In the genomic region with DNA sequence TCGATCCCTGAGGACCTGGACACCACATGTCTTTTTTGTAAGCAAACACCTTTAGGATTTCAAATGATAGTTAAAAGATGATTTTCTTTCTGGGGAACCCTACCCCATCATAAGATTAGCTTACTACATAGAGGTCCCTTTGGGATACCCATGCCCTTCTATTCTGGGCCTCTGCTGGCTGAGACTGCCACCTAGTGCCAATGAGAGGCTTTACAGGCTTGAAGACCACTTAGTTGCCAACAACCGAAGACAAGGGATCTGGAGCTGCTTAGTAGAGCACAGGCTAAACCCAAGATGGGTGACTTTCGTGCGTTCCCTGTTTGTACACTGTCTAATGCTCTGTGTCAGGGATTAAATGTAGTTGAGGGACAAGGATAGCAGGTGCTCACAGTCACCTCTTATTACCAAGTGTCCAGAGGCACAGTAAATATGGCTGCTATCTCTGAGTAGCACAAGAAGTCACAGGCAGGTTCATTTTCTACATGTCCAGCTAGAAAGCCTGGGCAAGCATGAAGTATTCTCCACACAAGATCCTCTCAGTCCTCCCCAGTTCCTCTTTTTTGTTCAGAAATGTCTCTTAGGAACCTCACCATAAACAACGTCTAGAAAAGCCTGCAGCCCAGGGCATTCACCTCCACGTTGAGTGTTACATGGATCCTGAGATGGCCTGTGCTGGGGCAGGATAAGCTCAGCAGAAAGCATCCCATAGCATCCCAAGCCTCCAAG, we compare ENCODE assay signal across 8 mouse cellular contexts. TPM values are rescaled to one million over a fixed set of nuclear protein-coding genes. Genes with fewer than 3 reads are reported as not detected.
A peak's percentile ranks its signal among the peaks of the same experiment; 100 is the strongest.
DNase-seq lines count a peak whose midpoint lies in the region; ATAC-seq and TF ChIP-seq lines count a peak whose summit lies in the region.

No protein-coding gene starts in this region.

- no peak for TF ChIP-seq EP300 in lung, postnatal 0 days (IDR thresholded peaks at IDR 0.05)

- 61% methylated on average over 6 of the region's 6 CpGs for WGBS in kidney, embryonic 14.5 days
- WGBS in lung, postnatal 0 days: 60% methylated on average over 6 of the region's 6 CpGs

- no peak overlapping the region for H3K4me2 ChIP-seq in kidney, embryonic 14.5 days (replicated peaks; ENCODE audit: low read depth, low read length)
- no peak overlapping the region; the same call in 1 of the 2 replicates for H3K4me2 ChIP-seq in lung, postnatal 0 days (replicated peaks; ENCODE audit: low read depth, low read length)

- no peak for ATAC-seq in kidney, embryonic 14.5 days (ENCODE audit: low FRiP score, low TSS enrichment)
- ATAC-seq in granulocyte monocyte progenitor cell, adult 5-6 weeks (replicated peaks; ENCODE audit: poor library complexity, severe bottlenecking): peak; percentile 23; the same call in 1 of the 2 replicates
- peak; percentile 25; the same call in 1 of the 2 replicates for ATAC-seq in lung, postnatal 0 days

- no peak overlapping the region for H3K4me3 ChIP-seq in kidney, embryonic 14.5 days (ENCODE audit: low read length)
- no peak overlapping the region for H3K4me3 ChIP-seq in lung, postnatal 0 days (ENCODE audit: low read depth, low read length)

- H3K27ac ChIP-seq in kidney, embryonic 14.5 days (ENCODE audit: low read depth, low read length): no peak overlapping the region
- H3K27ac ChIP-seq in lung, postnatal 0 days (ENCODE audit: low read length): peak overlapping the region; percentile 93; the same call in 1 of the 2 replicates

- no peak overlapping the region for H3K9ac ChIP-seq in kidney, embryonic 14.5 days (ENCODE audit: low read depth, low read length)
- no peak overlapping the region for H3K9ac ChIP-seq in lung, postnatal 0 days (replicated peaks; ENCODE audit: low read depth)

- no peaks in the 10 kb centered on the region for H3K9me3 ChIP-seq in kidney, embryonic 14.5 days (ENCODE audit: control insufficient read depth, low read length)
- no peaks in the 10 kb centered on the region for H3K9me3 ChIP-seq in lung, postnatal 0 days (ENCODE audit: low read length)

- peak; percentile 29 for DNase-seq in kidney, adult 11 months
- peak; percentile 57 for DNase-seq in R1 (ENCODE audit: low read depth, low spot score)
- DNase-seq in cerebellum, postnatal 36 days: peak; percentile 48 to 57
- peak; percentile 54 to 58 for DNase-seq in kidney, postnatal 25 days
- peak; percentile 74 for DNase-seq in lung, postnatal 0 days (ENCODE audit: low spot score)
- DNase-seq in right cerebral cortex, postnatal 14 days: peak; percentile 35

- no peaks in the 10 kb centered on the region for H3K36me3 ChIP-seq in kidney, embryonic 14.5 days (ENCODE audit: control insufficient read depth, insufficient read depth, low read length)
- H3K36me3 ChIP-seq in lung, postnatal 0 days (ENCODE audit: insufficient read depth, low read length): no peaks in the 10 kb centered on the region

- peak; percentile 95 for TF ChIP-seq CTCF in lung, postnatal 0 days (IDR thresholded peaks at IDR 0.05)

- H3K4me1 ChIP-seq in kidney, embryonic 14.5 days (ENCODE audit: control insufficient read depth, insufficient read depth, low read length): peaks cover 23% of the 10 kb centered on the region
- peaks cover 14% of the 10 kb centered on the region for H3K4me1 ChIP-seq in lung, postnatal 0 days (ENCODE audit: insufficient read depth, low read depth, low read length)

- no peaks in the 10 kb centered on the region for H3K27me3 ChIP-seq in kidney, embryonic 14.5 days (ENCODE audit: control insufficient read depth, insufficient read depth, low read length)
- H3K27me3 ChIP-seq in lung, postnatal 0 days (replicated peaks; ENCODE audit: insufficient read depth, low read length): no peaks in the 10 kb centered on the region

RNA-seq across cellular contexts. Expression of gene Pisd, which starts 37.6 kb away (rescaled TPM):
- polyA plus RNA-seq in kidney, embryonic 14.5 days (2014; fragmentation: Nextera tagmentation; extraction: Ambion mirVana): 73.7 and 79.2 TPM in 2 replicates
- 51.5 and 77.4 TPM in 2 replicates for total RNA-seq in granulocyte monocyte progenitor cell, adult 5-6 weeks (2014; fragmentation: Nextera tagmentation)
- 40.2 and 44.8 TPM in 2 replicates for total RNA-seq in granulocyte monocyte progenitor cell, adult 5-6 weeks (2017)
- polyA plus RNA-seq in lung, postnatal 0 days (2015; fragmentation: Nextera tagmentation; extraction: Ambion mirVana): 67.0 and 72.7 TPM in 2 replicates
